Mouse (Mus musculus) E14TG2a.4 (cell line): ENCODE measurements at regions not wholly inside any gene's neighbourhood (a gene's known extent, or its start where the extent isn't known, plus 50 kb on each side); places are given as distances from the start of the nearest gene placed in this dataset.

Experiments used
- CTCF ChIP-seq: conservative IDR thresholded peaks from 2 replicates; pipeline ENCODE4 v1.5.1; 2014; ENCODE audit warnings: low read length
- POU5F1 ChIP-seq: IDR thresholded peaks from 2 replicates; pipeline ENCODE4 v1.6.1; 2014; ENCODE audit warnings: low read length, borderline replicate concordance

DNA sequence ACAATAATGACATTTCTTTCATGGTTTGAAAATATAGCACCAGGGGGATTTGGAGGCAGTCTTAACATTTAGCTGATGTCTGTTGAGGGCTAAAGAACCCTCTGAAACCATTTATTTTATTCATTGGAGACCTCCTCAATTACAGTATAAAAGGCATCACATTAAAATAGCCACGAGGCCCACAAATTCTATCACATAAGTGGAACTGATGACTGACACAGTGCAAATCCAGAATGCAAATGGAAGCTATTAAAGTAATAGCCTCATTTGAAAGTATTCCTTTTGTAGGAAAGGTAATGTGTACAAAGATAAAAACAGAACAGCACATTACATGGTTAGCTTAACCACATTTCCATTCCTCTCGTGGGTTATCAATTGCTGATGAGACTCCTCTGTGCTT, 986.6 kb downstream of the Slc16a7 start:
- TF ChIP-seq CTCF (no peak), POU5F1 (no peak)
